Mouse (Mus musculus) limb, embryonic 15.5 days (tissue): ENCODE measurements around the gene Adk. TPM values are rescaled to one million over a fixed set of nuclear protein-coding genes. Genes with fewer than 3 reads are reported as not detected.

Experiments used
- ATAC-seq: fragments of 200-750 bp; cut with Nextera tagmentation; 2 replicates; pipeline ENCODE4 v1.8.0; 2017; ENCODE audit warnings: low read depth, moderate TSS enrichment; ENCODE audit not compliant: insufficient number of reproducible peaks, low FRiP score, low TSS enrichment
- H3K27ac ChIP-seq: fragments of 300-500 bp; sonication (generic); 2 replicates; pipeline ENCODE4 v1.5.1; 2015; ENCODE audit warnings: moderate library complexity, mild to moderate bottlenecking, inconsistent platforms
- H3K27me3 ChIP-seq: fragments of 300-500 bp; sonication (generic); 2 replicates; pipeline ENCODE4 v1.6.1; 2015; ENCODE audit warnings: inconsistent platforms
- H3K36me3 ChIP-seq: fragments of 300-500 bp; sonication (generic); 2 replicates; pipeline ENCODE4 v1.6.1; 2015; ENCODE audit warnings: inconsistent platforms
- H3K4me1 ChIP-seq: fragments of 300-500 bp; sonication (generic); 2 replicates; pipeline ENCODE4 v1.6.1; 2015; ENCODE audit warnings: inconsistent platforms
- H3K4me2 ChIP-seq: fragments of 300-500 bp; sonication (generic); 2 replicates; pipeline ENCODE4 v1.6.1; 2015; ENCODE audit warnings: mild to moderate bottlenecking, inconsistent platforms
- H3K4me3 ChIP-seq: fragments of 300-500 bp; sonication (generic); 2 replicates; pipeline ENCODE4 v1.5.1; 2015; ENCODE audit warnings: mild to moderate bottlenecking, inconsistent platforms
- H3K9ac ChIP-seq: fragments of 300-500 bp; sonication (generic); 2 replicates; pipeline ENCODE4 v1.6.1; 2015; ENCODE audit warnings: inconsistent platforms
- H3K9me3 ChIP-seq: fragments of 300-500 bp; sonication (generic); 2 replicates; pipeline ENCODE4 v1.6.1; 2016; ENCODE audit warnings: inconsistent platforms
- WGBS: fragments of 180-500 bp; shearing (Covaris S2); methylation state at CpG from one replicate; pipeline ENCODE4 v1.1.7; 2015; 5-methylcytosine and 5-hydroxymethylcytosine counted together
- polyA plus RNA-seq: library from polyadenylated mRNA; unstranded; fragments of >200 nt; fragmentation: Nextera tagmentation; extraction: Ambion mirVana; gene quantifications from 2 replicates; pipeline ENCODE4 v1.2.1, GENCODE M21; 2015

Adk gene
- polyA plus RNA-seq, 1 experiment from 2014 or later = 148 TPM

DNA sequence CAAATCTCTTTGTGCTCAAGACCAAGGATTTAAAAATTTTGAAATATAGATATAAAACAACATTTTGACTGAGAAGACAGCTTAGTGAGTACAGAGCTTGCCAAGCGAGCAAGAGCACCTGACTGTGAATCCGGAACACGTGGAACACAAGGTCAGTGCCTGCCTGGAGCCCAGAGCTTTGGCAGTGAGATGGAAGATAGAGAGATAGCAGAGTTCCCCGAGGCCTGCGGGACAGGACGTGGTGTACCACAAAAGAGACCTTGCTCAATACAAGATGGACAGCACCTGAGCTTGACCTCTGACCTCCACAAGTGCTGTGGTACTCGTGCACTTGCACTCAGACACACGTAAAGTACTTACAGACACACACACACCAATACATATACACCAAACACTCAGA, 54.2 kb downstream of the Adk start:
- Histone ChIP-seq H3K9ac (no peak overlapping the region), H3K27me3 (no peaks in the 10 kb centered on the region), H3K27ac (no peak overlapping the region), H3K4me2 (no peak overlapping the region), H3K9me3 (no peaks in the 10 kb centered on the region), H3K36me3 (no peaks in the 10 kb centered on the region), H3K4me1 (0 out of 2 replicates have a peak, but pooled peaks cover under 1% of the 10 kb centered on the region), H3K4me3 (no peak overlapping the region)
- no peak for ATAC-seq
- WGBS = 87% methylated on average over 8 of the region's 8 CpGs

DNA sequence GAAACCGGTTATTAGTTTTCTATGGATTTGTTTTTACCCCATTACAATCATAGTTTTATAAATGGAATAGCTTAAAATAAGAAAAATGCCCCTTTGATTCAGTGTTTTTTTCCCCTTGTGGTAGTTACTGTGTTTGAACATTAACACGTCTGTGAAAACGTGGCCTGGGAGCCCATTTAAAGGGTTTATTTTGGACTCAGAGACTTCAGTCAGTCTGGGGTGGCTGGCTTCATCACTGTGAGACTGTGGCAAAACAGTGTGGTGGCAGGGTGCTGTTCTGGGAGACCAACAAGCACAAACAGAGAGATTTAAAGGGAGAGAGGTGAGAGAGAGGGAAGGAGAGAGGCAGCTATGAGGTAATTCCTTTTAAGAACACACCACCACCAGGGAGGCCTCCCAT, 55.2 kb downstream of the Adk start:
- Histone ChIP-seq H3K27ac (no peak overlapping the region), H3K9ac (no peak overlapping the region), H3K27me3 (no peaks in the 10 kb centered on the region), H3K4me3 (no peak overlapping the region), H3K36me3 (no peaks in the 10 kb centered on the region), H3K9me3 (no peaks in the 10 kb centered on the region), H3K4me2 (no peak overlapping the region), H3K4me1 (no peaks in the 10 kb centered on the region)
- ATAC-seq = no peak
- 68% methylated on average over 3 of the region's 3 CpGs for WGBS

DNA sequence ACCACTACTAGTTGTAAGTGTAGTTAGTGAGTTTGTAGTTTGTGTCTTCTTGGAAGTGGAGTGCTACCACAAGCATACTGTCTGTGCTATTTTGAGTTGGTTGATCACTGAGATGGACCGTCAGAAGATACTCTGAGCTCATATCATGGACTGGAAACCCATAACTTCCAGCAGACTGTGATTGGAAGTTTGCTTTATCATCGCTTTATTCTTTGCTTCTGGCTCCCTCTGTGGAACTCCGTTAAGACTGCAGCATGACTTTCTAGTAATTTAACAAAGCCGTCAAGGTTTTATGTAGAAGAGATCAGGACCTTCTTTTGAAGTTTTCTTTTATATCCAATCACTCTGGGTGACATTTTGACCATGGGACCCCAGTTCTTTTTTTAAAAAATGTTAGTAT, 58.1 kb downstream of the Adk start:
- Histone ChIP-seq H3K36me3 (no peaks in the 10 kb centered on the region), H3K27me3 (no peaks in the 10 kb centered on the region), H3K4me2 (no peak overlapping the region), H3K9ac (no peak overlapping the region), H3K4me1 (no peaks in the 10 kb centered on the region), H3K4me3 (no peak overlapping the region), H3K9me3 (no peaks in the 10 kb centered on the region), H3K27ac (no peak overlapping the region)
- WGBS = 67% methylated on average over 4 of the region's 4 CpGs
- no peak for ATAC-seq

DNA sequence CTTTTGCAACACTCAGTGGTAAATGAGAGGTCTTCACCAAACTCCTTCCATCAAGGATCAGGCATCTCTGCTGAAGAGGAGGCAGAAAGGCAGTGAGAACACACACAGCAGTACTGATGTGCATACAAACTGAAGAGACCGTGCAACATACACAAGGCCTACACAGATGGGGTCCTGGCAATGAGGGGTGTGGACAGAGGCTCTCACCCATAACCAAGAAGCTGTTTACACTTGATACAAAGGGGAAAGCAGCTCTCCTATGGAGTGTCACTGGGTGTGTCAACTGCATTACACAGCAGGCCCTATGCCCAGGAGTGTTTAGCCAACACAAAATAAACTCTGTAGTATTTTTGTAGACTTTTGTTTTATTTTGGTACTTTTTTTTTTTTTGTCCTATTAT, 59.1 kb downstream of the Adk start:
- Histone ChIP-seq H3K4me3 (no peak overlapping the region), H3K9me3 (no peaks in the 10 kb centered on the region), H3K27ac (no peak overlapping the region), H3K9ac (no peak overlapping the region), H3K4me1 (0 out of 2 replicates have a peak, but pooled peaks cover 4% of the 10 kb centered on the region), H3K36me3 (no peaks in the 10 kb centered on the region), H3K4me2 (no peak overlapping the region), H3K27me3 (no peaks in the 10 kb centered on the region)
- WGBS = 85% methylated on average over 1 of the region's 1 CpGs
- ATAC-seq = no peak

DNA sequence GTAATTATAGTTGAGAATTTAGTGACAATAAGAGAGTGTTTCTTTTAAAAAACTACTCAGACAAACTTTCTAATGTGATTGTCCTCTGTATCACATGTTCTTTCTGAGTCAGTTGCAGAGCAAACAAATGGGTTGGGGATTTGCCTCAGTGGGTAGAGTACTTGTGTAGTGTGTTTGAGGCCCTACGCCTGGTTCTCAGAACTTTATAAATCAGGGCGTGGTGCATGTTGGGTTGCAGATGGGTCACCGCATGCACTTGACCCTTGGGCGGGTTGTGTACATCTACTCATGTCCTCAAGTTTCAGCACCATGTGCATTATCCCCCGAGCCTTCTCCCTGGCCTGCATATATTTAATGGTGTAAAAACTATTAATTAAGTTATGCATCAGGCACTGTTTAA, 59.8 kb downstream of the Adk start:
- no peak overlapping the region for H3K4me2 ChIP-seq
- H3K27ac ChIP-seq = no peak overlapping the region
- 0 out of 2 replicates have a peak, but pooled peaks cover 4% of the 10 kb centered on the region for H3K4me1 ChIP-seq
- 87% methylated on average over 5 of the region's 5 CpGs for WGBS
- H3K9ac ChIP-seq = no peak overlapping the region
- no peak overlapping the region for H3K4me3 ChIP-seq
- H3K9me3 ChIP-seq = no peaks in the 10 kb centered on the region
- no peak for ATAC-seq
- no peaks in the 10 kb centered on the region for H3K27me3 ChIP-seq
- H3K36me3 ChIP-seq = no peaks in the 10 kb centered on the region

DNA sequence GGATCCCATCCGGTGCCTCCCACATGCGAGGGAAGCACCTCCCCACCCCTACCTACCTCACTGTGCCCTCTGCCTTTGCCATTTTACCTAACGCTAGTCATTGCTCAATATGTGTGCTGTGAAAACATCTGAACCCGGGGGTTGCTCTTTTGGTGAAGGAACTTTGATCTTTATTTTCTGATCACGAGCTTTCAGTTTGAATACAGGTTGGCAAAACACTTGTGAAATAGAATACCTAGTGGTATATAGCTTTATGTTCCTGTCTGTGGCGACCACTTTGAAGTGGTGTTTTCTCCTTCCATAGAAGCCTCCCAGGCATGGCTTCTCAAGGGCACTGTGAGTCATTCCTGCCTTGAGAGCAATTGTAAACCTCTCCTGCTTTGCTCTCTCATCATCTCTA, 60.4 kb downstream of the Adk start:
- no peak overlapping the region for H3K9ac ChIP-seq
- no peak overlapping the region for H3K4me3 ChIP-seq
- ATAC-seq = no peak
- H3K4me2 ChIP-seq = no peak overlapping the region
- no peaks in the 10 kb centered on the region for H3K9me3 ChIP-seq
- H3K27ac ChIP-seq = no peak overlapping the region
- no peaks in the 10 kb centered on the region for H3K36me3 ChIP-seq
- no peaks in the 10 kb centered on the region for H3K27me3 ChIP-seq
- WGBS = 69% methylated on average over 6 of the region's 6 CpGs
- H3K4me1 ChIP-seq = 0 out of 2 replicates have a peak, but pooled peaks cover 4% of the 10 kb centered on the region

DNA sequence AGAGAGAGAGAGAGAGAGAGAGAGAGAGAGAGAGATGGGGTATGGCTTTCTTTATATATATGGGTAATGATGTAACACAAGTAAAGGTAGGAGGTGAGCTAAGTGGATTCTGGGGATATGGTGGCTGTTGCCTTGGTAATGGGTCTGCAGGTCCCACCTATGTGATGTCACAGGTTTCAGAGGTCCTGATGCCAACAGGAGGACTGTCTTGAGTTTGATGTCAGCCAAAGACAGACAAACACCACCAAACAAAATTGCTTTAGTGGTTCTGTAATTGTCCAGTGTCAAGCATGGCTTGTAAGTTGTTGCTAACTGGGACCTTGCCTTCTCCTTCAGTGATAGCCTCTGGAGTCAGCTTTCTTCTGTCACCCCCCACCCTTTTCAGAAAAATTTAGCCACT, 62.0 kb downstream of the Adk start:
- H3K27me3 ChIP-seq = no peaks in the 10 kb centered on the region
- H3K9ac ChIP-seq = no peak overlapping the region
- H3K4me2 ChIP-seq = no peak overlapping the region
- H3K4me1 ChIP-seq = 0 out of 2 replicates have a peak, but pooled peaks cover 4% of the 10 kb centered on the region
- H3K4me3 ChIP-seq = no peak overlapping the region
- no peaks in the 10 kb centered on the region for H3K9me3 ChIP-seq
- no peaks in the 10 kb centered on the region for H3K36me3 ChIP-seq
- H3K27ac ChIP-seq = no peak overlapping the region
- no peak for ATAC-seq

DNA sequence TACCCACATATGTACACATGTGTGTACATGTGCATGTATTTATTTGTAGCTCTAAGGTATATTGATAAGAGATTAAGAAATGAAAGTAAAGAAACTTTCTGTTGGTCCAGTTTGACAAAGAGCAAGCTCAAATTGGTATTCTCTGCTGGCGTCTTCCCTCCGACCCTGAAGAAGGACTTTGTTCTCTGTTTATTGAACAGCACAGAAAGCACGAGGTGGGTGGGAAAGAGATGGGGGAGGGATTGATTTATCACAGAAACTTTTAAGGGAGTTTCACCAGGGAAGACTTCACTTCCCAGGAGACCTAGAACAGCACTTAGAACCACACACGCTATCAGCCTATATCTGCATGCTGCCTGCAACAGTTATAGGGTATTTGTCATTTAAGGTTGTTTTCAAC, 62.9 kb downstream of the Adk start:
- Histone ChIP-seq H3K4me2 (no peak overlapping the region), H3K9me3 (no peaks in the 10 kb centered on the region), H3K4me3 (no peak overlapping the region), H3K9ac (no peak overlapping the region), H3K4me1 (0 out of 2 replicates have a peak, but pooled peaks cover 4% of the 10 kb centered on the region), H3K27me3 (no peaks in the 10 kb centered on the region), H3K27ac (no peak overlapping the region), H3K36me3 (no peaks in the 10 kb centered on the region)
- WGBS = 57% methylated on average over 4 of the region's 4 CpGs
- ATAC-seq = no peak

DNA sequence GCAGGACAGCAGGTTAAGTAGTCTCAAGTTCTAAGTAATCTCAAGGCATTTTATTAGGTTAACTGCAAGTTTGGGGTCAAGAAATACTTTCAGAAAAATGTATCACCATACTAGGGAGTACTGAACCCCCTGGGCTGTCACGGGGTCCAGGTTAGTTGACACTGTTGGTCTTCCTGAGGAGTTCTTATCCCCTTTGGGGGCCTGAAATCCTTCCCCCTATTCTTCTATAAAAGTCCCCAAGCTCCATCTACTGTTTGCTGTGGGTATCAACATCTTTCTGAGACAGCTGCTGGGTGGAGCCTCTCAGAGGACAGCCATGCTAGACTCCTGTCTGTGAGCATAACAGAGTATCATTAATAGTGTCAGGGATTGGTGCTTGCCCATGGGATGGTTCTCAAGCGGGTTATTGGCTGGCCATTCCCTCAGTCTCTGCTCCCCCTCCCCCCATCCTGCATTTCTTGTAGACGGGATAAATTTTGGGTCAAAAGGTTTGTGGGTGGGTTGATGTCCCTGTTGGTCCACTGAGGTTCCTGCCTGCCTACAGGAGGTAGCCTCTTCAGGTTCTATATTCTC, 63.6 kb downstream of the Adk start:
- ATAC-seq = no peak
- Histone ChIP-seq H3K27ac (no peak overlapping the region), H3K9me3 (no peaks in the 10 kb centered on the region), H3K4me1 (0 out of 2 replicates have a peak, but pooled peaks cover 4% of the 10 kb centered on the region), H3K9ac (no peak overlapping the region), H3K4me2 (no peak overlapping the region), H3K4me3 (no peak overlapping the region), H3K36me3 (no peaks in the 10 kb centered on the region), H3K27me3 (no peaks in the 10 kb centered on the region)
- 64% methylated on average over 3 of the region's 3 CpGs for WGBS

DNA sequence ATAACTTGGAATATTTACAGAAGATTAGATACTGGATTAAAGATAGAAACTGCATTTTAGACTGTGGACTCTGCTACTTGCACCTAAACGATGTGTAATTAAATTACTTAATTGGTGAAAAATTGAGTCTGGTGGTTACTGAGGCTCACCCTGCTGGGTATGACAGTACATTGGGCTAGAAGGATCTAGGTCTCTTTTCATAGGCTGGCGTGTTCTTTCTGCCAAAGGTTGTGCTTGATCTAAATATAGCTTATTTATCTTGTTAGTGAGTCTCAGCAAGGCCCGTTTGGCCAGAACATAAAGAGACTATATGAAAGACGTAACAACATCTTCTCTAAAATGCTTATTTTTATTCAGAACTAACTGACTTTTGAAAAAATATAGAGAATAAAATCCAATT, 65.7 kb downstream of the Adk start:
- WGBS = 70% methylated on average over 4 of the region's 4 CpGs
- H3K4me3 ChIP-seq = no peak overlapping the region

DNA sequence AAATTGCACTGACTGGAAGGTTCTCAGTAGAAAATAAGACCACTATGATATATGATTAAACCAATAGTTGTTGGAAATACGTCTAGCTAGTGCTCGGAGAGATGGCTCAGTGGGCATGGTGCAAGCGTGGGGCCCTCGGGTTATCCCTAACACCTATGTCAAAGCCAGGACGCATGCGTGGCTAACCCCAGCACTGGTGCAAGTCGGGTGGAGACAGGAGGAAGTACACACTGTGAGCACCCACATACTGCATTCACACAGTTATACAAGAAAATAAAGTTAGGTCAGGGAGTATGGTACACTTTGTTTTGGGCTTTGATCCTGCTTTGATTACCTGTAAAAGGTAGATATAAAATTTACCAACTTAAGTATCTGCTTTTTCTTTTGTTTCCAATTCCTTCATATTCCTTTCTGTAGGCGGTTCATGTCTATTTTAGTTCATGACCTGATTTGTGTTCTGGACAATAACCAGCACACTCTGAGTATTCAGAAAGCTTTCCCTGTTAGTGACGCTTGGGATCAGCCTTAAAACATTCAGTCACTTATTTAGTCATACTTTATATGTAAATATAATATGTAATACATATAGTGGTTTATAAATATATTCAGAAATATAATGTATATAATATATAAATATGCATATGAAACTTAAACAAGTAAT, 67.4 kb downstream of the Adk start:
- no peak overlapping the region for H3K9ac ChIP-seq
- H3K27ac ChIP-seq = no peak overlapping the region
- H3K9me3 ChIP-seq = no peaks in the 10 kb centered on the region
- no peak for ATAC-seq
- H3K4me1 ChIP-seq = 0 out of 2 replicates have a peak, but pooled peaks cover 4% of the 10 kb centered on the region
- H3K36me3 ChIP-seq = no peaks in the 10 kb centered on the region
- WGBS = 79% methylated on average over 9 of the region's 9 CpGs
- H3K4me2 ChIP-seq = no peak overlapping the region
- H3K4me3 ChIP-seq = no peak overlapping the region
- no peaks in the 10 kb centered on the region for H3K27me3 ChIP-seq

More for the DNA sequence above, 65.7 kb downstream of the Adk start:
- Histone ChIP-seq H3K4me2 (no peak overlapping the region), H3K9ac (no peak overlapping the region), H3K9me3 (no peaks in the 10 kb centered on the region), H3K27me3 (no peaks in the 10 kb centered on the region), H3K4me1 (0 out of 2 replicates have a peak, but pooled peaks cover 4% of the 10 kb centered on the region), H3K27ac (no peak overlapping the region), H3K36me3 (no peaks in the 10 kb centered on the region)
- ATAC-seq = no peak

DNA sequence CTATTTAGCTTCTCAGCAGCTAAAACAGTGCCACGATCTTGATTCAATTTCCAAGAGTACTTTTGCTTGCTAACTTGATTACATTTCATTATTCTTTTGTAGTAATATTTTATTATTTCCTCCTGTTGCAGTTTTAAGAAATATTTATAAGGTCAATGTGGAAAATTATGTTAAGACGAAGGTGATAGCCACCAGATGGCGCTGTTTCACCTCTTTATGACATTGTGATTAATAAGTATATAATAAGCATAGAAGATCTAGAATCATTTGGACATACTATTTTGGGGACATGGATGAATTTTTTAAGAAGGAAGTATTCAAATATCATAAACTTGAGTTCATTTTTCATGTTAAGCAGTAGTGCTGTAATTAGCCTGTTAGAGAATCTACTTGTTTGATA, 68.1 kb downstream of the Adk start:
- no peak for ATAC-seq
- no peak overlapping the region for H3K4me2 ChIP-seq
- H3K9ac ChIP-seq = no peak overlapping the region
- no peaks in the 10 kb centered on the region for H3K27me3 ChIP-seq
- H3K9me3 ChIP-seq = no peaks in the 10 kb centered on the region
- 30% methylated on average over 3 of the region's 3 CpGs for WGBS
- H3K4me1 ChIP-seq = 0 out of 2 replicates have a peak, but pooled peaks cover 4% of the 10 kb centered on the region
- H3K27ac ChIP-seq = no peak overlapping the region
- H3K4me3 ChIP-seq = no peak overlapping the region
- no peaks in the 10 kb centered on the region for H3K36me3 ChIP-seq
